Mouse (Mus musculus) liver, adult 2 months (tissue): Measurements from ENCODE around the gene Mafg.
A peak's percentile ranks its signal among the peaks of the same experiment; 100 is the strongest.

ENCODE experiments used
- CTCF ChIP-seq: fragments of 200-500 bp; IDR thresholded peaks from 2 replicates; pipeline ENCODE4 v1.5.1; 2011; ENCODE audit warnings: low read depth, low read length, control low read depth
- POLR2A ChIP-seq: fragments of 200-500 bp; IDR thresholded peaks from 2 replicates; pipeline ENCODE4 v1.6.1; 2011; ENCODE audit warnings: low read length, control low read depth; ENCODE audit not compliant: insufficient read depth; ENCODE audit errors: extremely low read depth

- no peak for TF ChIP-seq CTCF
- TF ChIP-seq POLR2A = peak; percentile 86
Observed at GRCm38 (mm10) chr11:120629341-120629730, 4.1 kb downstream of the Mafg start.
